Mouse (Mus musculus): ENCODE results near the gene Mcm5. TPM values are rescaled to one million over a fixed set of nuclear protein-coding genes. Genes with fewer than 3 reads are reported as not detected.
A peak's percentile ranks its signal among the peaks of the same experiment; 100 is the strongest.

The Mcm5 gene
- total and polyA plus RNA-seq, 3 experiments: 93.3 to 302 (median 123) TPM

DNA sequence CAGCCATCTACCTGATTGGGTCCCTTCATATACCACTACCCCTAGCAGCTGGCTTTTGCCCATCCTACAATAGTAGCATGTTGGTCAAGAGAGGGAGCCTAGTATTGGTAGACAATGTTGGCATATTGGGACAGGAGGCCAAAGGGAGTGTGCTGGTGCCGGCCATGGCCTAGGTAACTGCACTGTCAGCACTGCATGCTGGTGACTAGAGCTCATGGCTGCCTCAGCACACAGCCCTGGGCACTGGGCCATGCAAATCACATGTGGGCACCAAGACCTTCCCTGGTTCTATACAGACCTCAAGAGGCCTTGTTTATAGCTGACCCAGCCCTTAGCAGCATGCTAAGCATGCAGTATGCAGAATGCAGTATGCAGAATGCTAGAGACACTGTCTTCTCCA, 39.1 kb upstream of the Mcm5 start:
- Histone ChIP-seq H3K4me1 (ENCODE audit: insufficient read depth, low read depth, low read length) (peaks cover 20% of the 10 kb centered on the region), H3K9me3 (replicated peaks) (no peaks in the 10 kb centered on the region), H3K36me3 (replicated peaks) (peaks cover 39% of the 10 kb centered on the region), H3K4me3 (ENCODE audit: low read depth, low read length) (no peak overlapping the region; the same call in 1 of the 2 replicates), H3K27me3 (ENCODE audit: insufficient read depth, low read length) (no peaks in the 10 kb centered on the region)
- DNase-seq (ENCODE audit: low spot score) (no peak), ATAC-seq (ENCODE audit: extremely low read depth, insufficient number of reproducible peaks, low FRiP score, poor library complexity, severe bottlenecking) (no peak)
- TF ChIP-seq POLR2AphosphoS5 (IDR thresholded peaks at IDR 0.05; ENCODE audit: insufficient replicate concordance, low read depth, low read length) (no peak), GATA1 (IDR thresholded peaks at IDR 0.05; ENCODE audit: borderline replicate concordance, low read length) (no peak), TAL1 (conservative IDR thresholded peaks at IDR 0.05; ENCODE audit: low read depth, low read length) (no peak), GATA2 (IDR thresholded peaks at IDR 0.05; ENCODE audit: borderline replicate concordance, low read depth, low read length) (no peak), CTCF (IDR thresholded peaks at IDR 0.05; ENCODE audit: low read depth, low read length) (no peak)

DNA sequence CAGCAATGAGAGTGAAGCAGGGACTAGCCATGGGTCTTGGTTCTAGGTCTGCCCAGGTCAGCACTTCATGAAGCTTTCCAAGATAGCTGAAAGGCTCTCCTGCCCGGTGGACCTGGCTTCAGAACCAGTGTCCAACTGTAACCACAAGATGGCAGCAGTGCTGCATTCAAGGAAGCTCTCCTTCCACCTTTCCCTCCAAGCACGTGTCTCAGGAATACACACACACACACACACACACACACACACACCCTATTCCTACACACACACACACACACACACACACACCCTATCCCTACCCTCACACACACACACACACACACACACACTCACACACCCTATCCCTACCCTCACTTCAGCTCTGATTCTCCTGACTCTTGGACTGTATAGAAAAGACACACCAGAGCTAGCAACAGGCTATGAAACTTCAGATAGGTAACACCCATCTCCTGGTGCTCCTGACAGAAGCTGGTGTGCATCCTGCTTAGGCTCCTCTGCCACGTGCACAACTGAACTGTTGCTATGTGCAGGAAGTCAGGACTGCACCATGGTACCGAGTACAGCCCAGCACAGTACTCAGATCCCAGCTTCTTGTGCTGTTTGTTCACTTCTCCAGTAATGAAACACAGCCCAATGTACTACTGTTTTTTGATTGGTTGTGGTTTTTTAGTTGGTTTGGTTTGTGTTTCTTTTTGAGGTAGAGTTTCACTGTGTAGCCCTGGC, 37.6 kb upstream of the Mcm5 start:
- TF ChIP-seq CTCF (IDR thresholded peaks at IDR 0.05; ENCODE audit: low read depth, low read length) (peak; percentile 80), POLR2AphosphoS5 (IDR thresholded peaks at IDR 0.05; ENCODE audit: insufficient replicate concordance, low read depth, low read length) (no peak)
- peaks cover 25% of the 10 kb centered on the region for H3K36me3 ChIP-seq (replicated peaks)
- H3K4me1 ChIP-seq (ENCODE audit: insufficient read depth, low read depth, low read length): peaks cover 20% of the 10 kb centered on the region
- H3K9me3 ChIP-seq (replicated peaks): no peaks in the 10 kb centered on the region
- no peaks in the 10 kb centered on the region for H3K27me3 ChIP-seq (ENCODE audit: insufficient read depth, low read length)
- ATAC-seq (ENCODE audit: extremely low read depth, insufficient number of reproducible peaks, low FRiP score, poor library complexity, severe bottlenecking) (peak; percentile 80), DNase-seq (ENCODE audit: low spot score) (peak; percentile 61)
- no peak overlapping the region for H3K4me3 ChIP-seq (ENCODE audit: low read depth, low read length)

DNA sequence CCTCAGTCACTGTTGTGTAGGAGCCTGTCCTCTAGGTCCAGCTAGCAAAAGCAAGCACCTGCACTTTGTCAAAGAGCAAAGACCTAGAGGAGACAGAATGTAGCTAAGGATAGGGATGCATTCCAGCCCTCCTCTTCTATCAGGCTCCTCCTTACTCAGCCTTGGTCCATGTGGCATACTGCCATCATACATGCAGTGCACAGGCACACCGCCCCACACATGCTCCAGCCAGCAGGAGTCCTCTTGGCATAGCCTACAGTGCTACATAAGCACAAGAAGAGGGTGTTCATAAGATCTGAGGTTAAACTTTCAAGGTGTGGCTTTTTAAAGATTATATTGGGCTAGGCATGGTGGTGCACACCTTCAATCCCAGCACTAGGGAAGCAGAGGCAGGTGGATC, 34.5 kb upstream of the Mcm5 start:
- H3K27me3 ChIP-seq (ENCODE audit: insufficient read depth, low read length): no peaks in the 10 kb centered on the region
- ATAC-seq (ENCODE audit: extremely low read depth, insufficient number of reproducible peaks, low FRiP score, poor library complexity, severe bottlenecking) (no peak), DNase-seq (ENCODE audit: low spot score) (no peak)
- H3K4me1 ChIP-seq (ENCODE audit: insufficient read depth, low read depth, low read length): peaks cover 28% of the 10 kb centered on the region
- TF ChIP-seq TAL1 (conservative IDR thresholded peaks at IDR 0.05; ENCODE audit: low read depth, low read length) (no peak), GATA1 (IDR thresholded peaks at IDR 0.05; ENCODE audit: borderline replicate concordance, low read length) (no peak), CTCF (IDR thresholded peaks at IDR 0.05; ENCODE audit: low read depth, low read length) (no peak), POLR2AphosphoS5 (IDR thresholded peaks at IDR 0.05; ENCODE audit: insufficient replicate concordance, low read depth, low read length) (no peak), GATA2 (IDR thresholded peaks at IDR 0.05; ENCODE audit: borderline replicate concordance, low read depth, low read length) (no peak)
- H3K36me3 ChIP-seq (replicated peaks): peaks cover 7% of the 10 kb centered on the region
- H3K9me3 ChIP-seq (replicated peaks): no peaks in the 10 kb centered on the region
- no peak overlapping the region for H3K4me3 ChIP-seq (ENCODE audit: low read depth, low read length)

DNA sequence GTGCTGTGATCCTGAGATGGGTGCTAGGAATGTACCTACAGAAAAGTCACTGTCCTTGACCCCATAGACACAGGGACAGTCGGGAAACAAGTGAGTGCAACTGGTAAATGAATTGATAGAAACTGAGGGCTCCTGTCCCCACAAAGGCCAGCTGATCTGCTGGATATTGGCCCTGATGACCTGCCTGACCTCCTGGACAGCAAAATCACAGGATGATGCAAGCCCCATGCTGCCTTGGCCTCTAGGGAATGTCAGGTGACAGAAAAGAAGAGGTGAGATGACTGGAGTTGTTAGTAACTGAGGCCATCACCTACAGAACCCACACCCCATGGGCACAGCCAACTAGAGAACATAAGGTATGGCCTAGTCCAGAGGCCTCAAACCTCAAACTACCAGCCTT, 31.2 kb upstream of the Mcm5 start:
- H3K27me3 ChIP-seq (ENCODE audit: insufficient read depth, low read length): no peaks in the 10 kb centered on the region
- H3K4me1 ChIP-seq (ENCODE audit: insufficient read depth, low read depth, low read length): peaks cover 37% of the 10 kb centered on the region
- no peak for DNase-seq (ENCODE audit: low spot score)
- H3K36me3 ChIP-seq (replicated peaks): no peaks in the 10 kb centered on the region
- no peak for TF ChIP-seq POLR2AphosphoS5 (IDR thresholded peaks at IDR 0.05; ENCODE audit: insufficient replicate concordance, low read depth, low read length)
- no peak for TF ChIP-seq CTCF (IDR thresholded peaks at IDR 0.05; ENCODE audit: low read depth, low read length)
- no peak for TF ChIP-seq TAL1 (conservative IDR thresholded peaks at IDR 0.05; ENCODE audit: low read depth, low read length)
- TF ChIP-seq GATA1 (IDR thresholded peaks at IDR 0.05; ENCODE audit: borderline replicate concordance, low read length): no peak
- no peak for TF ChIP-seq GATA2 (IDR thresholded peaks at IDR 0.05; ENCODE audit: borderline replicate concordance, low read depth, low read length)
- ATAC-seq (ENCODE audit: extremely low read depth, insufficient number of reproducible peaks, low FRiP score, poor library complexity, severe bottlenecking): no peak
- no peak overlapping the region for H3K4me3 ChIP-seq (ENCODE audit: low read depth, low read length)
- H3K9me3 ChIP-seq (replicated peaks): no peaks in the 10 kb centered on the region

DNA sequence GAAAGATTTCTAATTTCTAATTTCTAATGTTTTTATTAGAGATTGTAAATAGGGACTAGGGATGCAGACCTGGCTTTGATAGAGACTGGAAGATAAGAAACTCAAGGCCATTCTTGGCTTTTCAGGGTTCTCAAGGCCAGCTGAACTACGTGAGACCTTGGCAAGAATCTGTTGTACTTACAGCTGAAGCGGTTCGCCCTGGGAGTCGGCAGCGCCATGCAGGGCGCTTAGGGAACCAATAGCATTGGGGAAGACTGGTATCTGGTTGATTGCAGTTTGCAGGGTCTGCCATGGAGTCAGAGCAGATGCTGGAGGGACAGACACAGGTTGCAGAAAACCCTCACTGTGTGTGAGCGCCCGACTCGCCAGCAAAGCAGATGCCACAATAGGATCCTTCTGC, 30.5 kb upstream of the Mcm5 start:
- DNase-seq (ENCODE audit: low spot score) (no peak), ATAC-seq (ENCODE audit: extremely low read depth, insufficient number of reproducible peaks, low FRiP score, poor library complexity, severe bottlenecking) (no peak)
- TF ChIP-seq TAL1 (conservative IDR thresholded peaks at IDR 0.05; ENCODE audit: low read depth, low read length) (no peak), POLR2AphosphoS5 (IDR thresholded peaks at IDR 0.05; ENCODE audit: insufficient replicate concordance, low read depth, low read length) (no peak), CTCF (IDR thresholded peaks at IDR 0.05; ENCODE audit: low read depth, low read length) (no peak), GATA1 (IDR thresholded peaks at IDR 0.05; ENCODE audit: borderline replicate concordance, low read length) (no peak), GATA2 (IDR thresholded peaks at IDR 0.05; ENCODE audit: borderline replicate concordance, low read depth, low read length) (no peak)
- no peaks in the 10 kb centered on the region for H3K36me3 ChIP-seq (replicated peaks)
- H3K4me3 ChIP-seq (ENCODE audit: low read depth, low read length): no peak overlapping the region
- no peaks in the 10 kb centered on the region for H3K9me3 ChIP-seq (replicated peaks)
- peaks cover 43% of the 10 kb centered on the region for H3K4me1 ChIP-seq (ENCODE audit: insufficient read depth, low read depth, low read length)
- no peaks in the 10 kb centered on the region for H3K27me3 ChIP-seq (ENCODE audit: insufficient read depth, low read length)

DNA sequence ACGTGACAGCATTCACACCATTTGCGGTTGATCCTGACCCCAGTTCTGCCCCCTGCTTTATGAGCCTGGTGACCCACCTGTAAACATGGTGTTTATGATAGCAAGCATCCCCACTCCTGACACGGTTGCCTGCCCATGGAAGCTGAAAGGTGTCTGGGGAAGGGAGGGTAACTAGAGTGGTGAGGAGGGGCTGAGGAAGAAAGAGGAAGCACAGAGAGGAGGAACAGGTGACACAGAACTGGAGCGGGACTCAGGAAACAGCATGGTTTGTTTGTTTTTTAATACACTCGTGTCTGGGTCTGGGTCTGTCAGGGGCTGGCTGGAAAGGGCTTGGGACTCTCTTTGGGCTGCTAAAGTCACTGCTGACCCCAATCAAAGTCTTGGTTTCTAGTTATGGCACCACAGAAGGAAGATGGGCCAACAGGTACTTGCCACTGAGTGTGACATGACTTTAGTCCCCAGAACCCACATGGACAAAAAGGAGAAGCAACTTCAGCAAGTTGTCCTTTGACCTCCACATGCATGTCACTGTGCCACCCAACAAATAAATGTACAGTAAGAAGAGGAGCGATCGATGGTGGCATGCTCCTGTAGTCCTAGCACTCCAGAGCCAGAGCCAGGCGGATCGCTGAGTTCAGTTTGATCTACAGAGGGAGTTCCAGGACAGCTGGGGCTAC, 27.9 kb upstream of the Mcm5 start:
- no peaks in the 10 kb centered on the region for H3K9me3 ChIP-seq (replicated peaks)
- no peaks in the 10 kb centered on the region for H3K27me3 ChIP-seq (ENCODE audit: insufficient read depth, low read length)
- no peak for TF ChIP-seq TAL1 (conservative IDR thresholded peaks at IDR 0.05; ENCODE audit: low read depth, low read length)
- no peak for TF ChIP-seq POLR2AphosphoS5 (IDR thresholded peaks at IDR 0.05; ENCODE audit: insufficient replicate concordance, low read depth, low read length)
- no peak for TF ChIP-seq GATA1 (IDR thresholded peaks at IDR 0.05; ENCODE audit: borderline replicate concordance, low read length)
- TF ChIP-seq GATA2 (IDR thresholded peaks at IDR 0.05; ENCODE audit: borderline replicate concordance, low read depth, low read length): no peak
- TF ChIP-seq CTCF (IDR thresholded peaks at IDR 0.05; ENCODE audit: low read depth, low read length): no peak
- H3K4me3 ChIP-seq (ENCODE audit: low read depth, low read length): peak overlapping the region; percentile 38
- H3K36me3 ChIP-seq (replicated peaks): no peaks in the 10 kb centered on the region
- H3K4me1 ChIP-seq (ENCODE audit: insufficient read depth, low read depth, low read length): peaks cover 62% of the 10 kb centered on the region
- ATAC-seq (ENCODE audit: extremely low read depth, insufficient number of reproducible peaks, low FRiP score, poor library complexity, severe bottlenecking) (no peak), DNase-seq (ENCODE audit: low spot score) (no peak)

All from G1E (cell line).